Mouse (Mus musculus): ENCODE results near the gene Slc3a1.

DNA sequence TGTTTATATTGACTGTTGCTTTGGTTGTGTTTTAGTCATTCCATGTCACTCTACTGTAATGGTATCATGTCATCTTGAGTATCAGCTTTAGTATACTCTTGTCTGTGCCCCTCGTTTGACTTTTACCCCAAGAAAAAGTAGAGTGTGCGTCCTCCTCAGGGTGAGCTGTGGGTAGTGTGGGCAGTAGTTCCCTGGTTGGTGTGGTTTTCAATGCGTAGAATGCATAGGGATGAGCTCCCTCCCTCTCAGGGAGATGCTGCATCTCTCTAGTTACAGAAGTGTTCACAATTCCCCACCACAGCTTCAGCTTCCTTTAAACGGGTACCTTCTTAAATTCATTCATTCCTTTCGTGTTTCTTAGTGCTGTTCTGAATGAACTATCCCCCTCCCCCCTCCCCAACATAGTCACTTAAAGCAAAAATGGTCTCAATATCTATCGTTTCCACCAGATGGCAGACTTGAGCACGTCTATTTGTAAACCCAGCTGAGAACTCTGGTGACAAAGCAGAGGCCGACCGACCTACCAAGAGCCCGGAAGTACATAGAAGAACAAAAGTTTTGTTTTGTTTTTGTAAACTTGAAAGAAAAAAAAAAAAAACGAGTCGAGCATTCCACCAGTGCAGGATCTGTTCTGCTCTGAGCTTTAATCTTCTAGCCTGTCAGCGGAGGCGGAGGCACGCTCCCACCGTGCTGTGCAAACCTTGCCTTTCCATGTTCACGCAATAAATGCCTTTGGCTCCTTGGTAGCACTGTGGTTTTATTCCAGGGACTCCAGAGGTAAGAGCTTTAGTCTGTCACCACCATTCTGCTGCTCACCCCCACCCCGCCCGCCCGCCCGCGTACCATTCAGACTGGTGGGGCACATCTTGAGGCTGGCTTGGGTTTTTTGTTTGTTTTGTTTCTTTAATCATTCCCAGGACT lies 4.7 kb upstream of the Slc3a1 start:
- TF ChIP-seq MYOD1 (IDR thresholded peaks at IDR 0.05; ENCODE audit: control insufficient read depth in 1 of 3, insufficient read length in 2 of 3, low read depth in 2 of 3): no peak
- TF ChIP-seq USF1 (IDR thresholded peaks at IDR 0.05; ENCODE audit: low read depth): no peak
- TF ChIP-seq POLR2A (IDR thresholded peaks at IDR 0.05; ENCODE audit: insufficient read length, low read depth): no peak
- no peak for TF ChIP-seq SRF (IDR thresholded peaks at IDR 0.05; ENCODE audit: control insufficient read depth, insufficient read length, low read depth)
- TF ChIP-seq E2F4 (IDR thresholded peaks at IDR 0.05; ENCODE audit: insufficient read depth): no peak
- TF ChIP-seq CEBPB (IDR thresholded peaks at IDR 0.05; ENCODE audit: insufficient read depth, poor library complexity, severe bottlenecking): no peak
- TF ChIP-seq MAX (IDR thresholded peaks at IDR 0.05; ENCODE audit: low read depth): no peak
- TF ChIP-seq POLR2AphosphoS2 (IDR thresholded peaks at IDR 0.05; ENCODE audit: insufficient read length, low read depth): no peak
- no peak for TF ChIP-seq TCF12 (IDR thresholded peaks at IDR 0.05; ENCODE audit: insufficient read depth, poor library complexity, severe bottlenecking)
- no peak for TF ChIP-seq MYOG (IDR thresholded peaks at IDR 0.05; ENCODE audit: control insufficient read depth in 1 of 3, insufficient read depth in 1 of 3, insufficient read length in 2 of 3, low read depth in 2 of 3)
- TF ChIP-seq REST (IDR thresholded peaks at IDR 0.05; ENCODE audit: insufficient read depth, insufficient read length): no peak
- TF ChIP-seq TCF3 (IDR thresholded peaks at IDR 0.05; ENCODE audit: insufficient read length, low read depth): no peak
